In genomic region chrX:102066134-102066533, GRCm38 (mm10) we compare ENCODE assay signal across 8 mouse cellular contexts. TPM values are rescaled to one million over a fixed set of nuclear protein-coding genes. Genes with fewer than 3 reads are reported as not detected.
DNase-seq lines count a peak whose midpoint lies in the region; ATAC-seq and TF ChIP-seq lines count a peak whose summit lies in the region.

No protein-coding gene starts in this region.

- H3K9me3 ChIP-seq in CH12.LX (replicated peaks; ENCODE audit: low read length), result no peaks in the 10 kb centered on the region
- no peaks in the 10 kb centered on the region for H3K9me3 ChIP-seq in embryonic facial prominence, embryonic 10.5 days
- H3K9me3 ChIP-seq in heart, postnatal 0 days (replicated peaks; ENCODE audit: control insufficient read depth, low read length), result no peaks in the 10 kb centered on the region
- no peaks in the 10 kb centered on the region for H3K9me3 ChIP-seq in lung, postnatal 0 days (ENCODE audit: low read length)

- peak; percentile 73 for TF ChIP-seq RAD21 in CH12.LX (IDR thresholded peaks at IDR 0.05; ENCODE audit: low read depth, low read length)

- no peak overlapping the region for H3K4me3 ChIP-seq in CH12.LX (replicated peaks in 1 of 3; ENCODE audit: low read depth in 2 of 3, low read length in 2 of 3, poor library complexity in 1 of 3)
- H3K4me3 ChIP-seq in embryonic facial prominence, embryonic 10.5 days, result no peak overlapping the region
- H3K4me3 ChIP-seq in heart, postnatal 0 days (ENCODE audit: low read depth, low read length), result no peak overlapping the region
- no peak overlapping the region for H3K4me3 ChIP-seq in layer of hippocampus, adult 2 months
- H3K4me3 ChIP-seq in lung, postnatal 0 days (ENCODE audit: low read depth, low read length), result no peak overlapping the region

- H3K4me2 ChIP-seq in CH12.LX (ENCODE audit: insufficient read depth, low read depth, poor library complexity, severe bottlenecking), result no peak overlapping the region
- no peak overlapping the region for H3K4me2 ChIP-seq in heart, postnatal 0 days (ENCODE audit: low read depth, low read length)
- H3K4me2 ChIP-seq in lung, postnatal 0 days (replicated peaks; ENCODE audit: low read depth, low read length), result no peak overlapping the region

- no peak for TF ChIP-seq POLR2A in CH12.LX (IDR thresholded peaks at IDR 0.05; ENCODE audit: low read depth, low read length)

- no peak overlapping the region for H3K9ac ChIP-seq in CH12.LX (ENCODE audit: insufficient read depth, low read depth)
- H3K9ac ChIP-seq in heart, postnatal 0 days (replicated peaks; ENCODE audit: low read depth, low read length), result no peak overlapping the region
- no peak overlapping the region for H3K9ac ChIP-seq in lung, postnatal 0 days (replicated peaks; ENCODE audit: low read depth)

- whole genome bisulfite sequencing in embryonic facial prominence, embryonic 10.5 days, result 17% methylated on average over 9 of the region's 9 CpGs
- 20% methylated on average over 9 of the region's 9 CpGs for WGBS in heart, postnatal 0 days
- WGBS in lung, postnatal 0 days, result 19% methylated on average over 9 of the region's 9 CpGs

- H3K27ac ChIP-seq in CH12.LX (ENCODE audit: insufficient read depth, low read depth), result no peak overlapping the region
- no peak overlapping the region for H3K27ac ChIP-seq in embryonic facial prominence, embryonic 10.5 days (replicated peaks)
- no peak overlapping the region for H3K27ac ChIP-seq in heart, postnatal 0 days (ENCODE audit: low read depth)
- H3K27ac ChIP-seq in layer of hippocampus, adult 2 months, result no peak overlapping the region
- H3K27ac ChIP-seq in lung, postnatal 0 days (ENCODE audit: low read length), result no peak overlapping the region

- peak; percentile 66 to 75 for TF ChIP-seq CTCF in CH12.LX (conservative IDR thresholded peaks at IDR 0.05 in 1 of 2, IDR thresholded peaks at IDR 0.05 in 1 of 2; ENCODE audit: low read depth in 2 of 2, low read length in 2 of 2)
- peak; percentile 82 for TF ChIP-seq CTCF in heart, postnatal 0 days (IDR thresholded peaks at IDR 0.05; ENCODE audit: low read depth)
- TF ChIP-seq CTCF in layer of hippocampus, adult 2 months (conservative IDR thresholded peaks at IDR 0.05), result peak; percentile 91
- peak; percentile 88 for TF ChIP-seq CTCF in lung, postnatal 0 days (IDR thresholded peaks at IDR 0.05)

- H3K27me3 ChIP-seq in CH12.LX (replicated peaks), result no peaks in the 10 kb centered on the region
- peaks cover 99% of the 10 kb centered on the region for H3K27me3 ChIP-seq in embryonic facial prominence, embryonic 10.5 days (replicated peaks; ENCODE audit: low read depth, poor library complexity, severe bottlenecking)
- no peaks in the 10 kb centered on the region for H3K27me3 ChIP-seq in heart, postnatal 0 days (ENCODE audit: control insufficient read depth, insufficient read depth, low read length)
- no peaks in the 10 kb centered on the region for H3K27me3 ChIP-seq in lung, postnatal 0 days (replicated peaks; ENCODE audit: insufficient read depth, low read length)

- dilution Hi-C loops in CH12.LX (cut with MboI; ENCODE audit: extremely low pct_ligation_motif_present, extremely low pct_unique_long_range_greater_than_20kb, low sequenced_read_pairs), result no loop called here

- no peaks in the 10 kb centered on the region for H3K36me3 ChIP-seq in CH12.LX (replicated peaks in 1 of 2; ENCODE audit: control insufficient read depth in 1 of 2, insufficient read depth in 1 of 2, low read length in 1 of 2)
- peaks cover 7% of the 10 kb centered on the region; the same call in 1 of the 2 replicates for H3K36me3 ChIP-seq in embryonic facial prominence, embryonic 10.5 days (replicated peaks)
- no peaks in the 10 kb centered on the region for H3K36me3 ChIP-seq in heart, postnatal 0 days (replicated peaks; ENCODE audit: control insufficient read depth, insufficient read depth, low read length)
- no peaks in the 10 kb centered on the region for H3K36me3 ChIP-seq in lung, postnatal 0 days (ENCODE audit: insufficient read depth, low read length)

- no peak for TF ChIP-seq EP300 in CH12.LX (IDR thresholded peaks at IDR 0.05; ENCODE audit: low read length)
- no peak for TF ChIP-seq EP300 in heart, postnatal 0 days (IDR thresholded peaks at IDR 0.05; ENCODE audit: low read depth)
- TF ChIP-seq EP300 in lung, postnatal 0 days (IDR thresholded peaks at IDR 0.05), result no peak

- in situ Hi-C loops in CH12.LX (cut with MboI; ENCODE audit: low pct_ligation_motif_present, low pct_unique_long_range_greater_than_20kb, low sequenced_read_pairs), result loop anchor here (25.0 kb wide), 1 partner anchor 104 kb away; no protein-coding TSS in a partner anchor

- DNase-seq in CH12.LX (ENCODE audit: extremely low read depth), result peak; percentile 49
- DNase-seq in adrenal gland, adult 8-10 months, result peak; percentile 26
- peak; percentile 75 for DNase-seq in embryonic facial prominence, embryonic 10.5 days (ENCODE audit: low spot score)
- peak; percentile 41 for DNase-seq in heart, postnatal 0 days (ENCODE audit: low spot score)
- DNase-seq in layer of hippocampus, adult 2 months (ENCODE audit: low spot score in 2 of 2), result peak in 1 of 2 experiments; percentile 74
- peak; percentile 74 for DNase-seq in lung, postnatal 0 days (ENCODE audit: low spot score)
- DNase-seq in retina, adult 2 months (ENCODE audit: low read depth, low spot score), result peak; percentile 23
- DNase-seq in urinary bladder, postnatal 36 days (ENCODE audit: low spot score in 2 of 2), result peak; percentile 38 to 65

- H3K4me1 ChIP-seq in CH12.LX (ENCODE audit: control insufficient read depth in 1 of 2, insufficient read depth in 2 of 2), result peaks cover 0 to 18% of the 10 kb centered on the region in 2 experiments; a peak in 2 of 4 replicates
- H3K4me1 ChIP-seq in embryonic facial prominence, embryonic 10.5 days, result peaks cover 35% of the 10 kb centered on the region
- no peaks in the 10 kb centered on the region for H3K4me1 ChIP-seq in heart, postnatal 0 days (ENCODE audit: control insufficient read depth, insufficient read depth)
- H3K4me1 ChIP-seq in lung, postnatal 0 days (ENCODE audit: insufficient read depth, low read depth, low read length), result no peaks in the 10 kb centered on the region

- no peak; the same call in 1 of the 2 replicates for ATAC-seq in heart, postnatal 0 days (ENCODE audit: insufficient read depth, low read depth)
- ATAC-seq in lung, postnatal 0 days, result peak; percentile 37; the same call in 1 of the 2 replicates

- H3K79me2 ChIP-seq in CH12.LX (replicated peaks; ENCODE audit: control insufficient read depth, extremely low read depth, insufficient read depth, poor library complexity, severe bottlenecking), result no peaks in the 10 kb centered on the region

TF ChIP-seq in CH12.LX, 34 proteins besides CTCF, POLR2A, EP300 and RAD21:
- TF ChIP-seq MXI1 (IDR thresholded peaks at IDR 0.05; ENCODE audit: low read depth, low read length) (no peak), HCFC1 (IDR thresholded peaks at IDR 0.05; ENCODE audit: low read depth, low read length) (no peak), MAX (IDR thresholded peaks at IDR 0.05; ENCODE audit: low read length) (no peak), SMC3 (IDR thresholded peaks at IDR 0.05; ENCODE audit: low read depth, low read length) (peak; percentile 57), MAFK (IDR thresholded peaks at IDR 0.05; ENCODE audit: insufficient replicate concordance, low read length) (no peak)

RNA-seq across cellular contexts. Expression of gene Rtl5, which starts 5.0 kb away (rescaled TPM):
- total RNA-seq in CH12.LX (2012; rRNA removed), result 0.13 and 0.51 TPM in 2 replicates
- total RNA-seq in CH12.LX (2014; rRNA removed), result 0.42 and 0.55 TPM in 2 replicates
- 0.79 and 1.0 TPM in 2 replicates for polyA plus RNA-seq in CH12.LX (2012; ENCODE audit: insufficient read length, low read depth)
- 10 to 100 TPM in 2 of 4 experiments, 1 to 10 TPM in 2; 7.8 to 15.2 (median 11.5) TPM for total RNA-seq in adrenal gland, adult 8-10 months (2022)
- polyA plus RNA-seq in embryonic facial prominence, embryonic 10.5 days (2016; fragmentation: Nextera tagmentation; extraction: Ambion mirVana), result 1.9 and 3.1 TPM in 2 replicates
- 0.04 and 3.3 TPM in 2 replicates for total RNA-seq in heart, postnatal 0 days (2014; rRNA removed; ENCODE audit: low replicate concordance)
- polyA plus RNA-seq in heart, postnatal 0 days (2015; fragmentation: Nextera tagmentation; extraction: Ambion mirVana), result 0.59 and 0.81 TPM in 2 replicates
- total RNA-seq in layer of hippocampus, adult 2 months (2021), result 1 to 10 TPM; 8.8 to 9.0 TPM
- 1.5 and 1.7 TPM in 2 replicates for polyA plus RNA-seq in lung, postnatal 0 days (2015; fragmentation: Nextera tagmentation; extraction: Ambion mirVana)

RNA-seq across cellular contexts. Expression of gene Pin4, which starts 53.1 kb away (rescaled TPM):
- total RNA-seq in CH12.LX (2012; rRNA removed), result 62.0 and 75.7 TPM in 2 replicates
- total RNA-seq in CH12.LX (2014; rRNA removed), result 53.4 and 60.9 TPM in 2 replicates
- polyA plus RNA-seq in CH12.LX (2012; ENCODE audit: insufficient read length, low read depth), result 66.2 and 95.3 TPM in 2 replicates
- 10 to 100 TPM; 17.4 to 90.6 (median 27.7) TPM for total RNA-seq in adrenal gland, adult 8-10 months (2022)
- 86.5 and 92.1 TPM in 2 replicates for polyA plus RNA-seq in embryonic facial prominence, embryonic 10.5 days (2016; fragmentation: Nextera tagmentation; extraction: Ambion mirVana)
- total RNA-seq in heart, postnatal 0 days (2014; rRNA removed; ENCODE audit: low replicate concordance), result not detected in 2 replicates
- 52.9 and 69.3 TPM in 2 replicates for polyA plus RNA-seq in heart, postnatal 0 days (2015; fragmentation: Nextera tagmentation; extraction: Ambion mirVana)
- 10 to 100 TPM; 25.0 to 34.5 TPM for total RNA-seq in layer of hippocampus, adult 2 months (2021)
- polyA plus RNA-seq in lung, postnatal 0 days (2015; fragmentation: Nextera tagmentation; extraction: Ambion mirVana), result 41.4 and 58.7 TPM in 2 replicates

Comparison
In these comparisons a context has a peak if more than half of its experiments do, and no peak if none do; other contexts are left out.
1. RNA of gene Pin4, which starts 53.1 kb away (total RNA-seq): 53.4 to 75.7 TPM in CH12.LX, 25.0 to 34.5 TPM in layer of hippocampus, adult 2 months and 17.4 to 90.6 TPM in adrenal gland, adult 8-10 months; not detected in heart, postnatal 0 days; every median in the first group is over 10 times any median in the second.
2. Peak in every context shown above with its lines, with median percentiles within 50 percentile points of each other: CTCF ChIP-seq.